ENCODE assay signal across 8 mouse cellular contexts in the genomic region with DNA sequence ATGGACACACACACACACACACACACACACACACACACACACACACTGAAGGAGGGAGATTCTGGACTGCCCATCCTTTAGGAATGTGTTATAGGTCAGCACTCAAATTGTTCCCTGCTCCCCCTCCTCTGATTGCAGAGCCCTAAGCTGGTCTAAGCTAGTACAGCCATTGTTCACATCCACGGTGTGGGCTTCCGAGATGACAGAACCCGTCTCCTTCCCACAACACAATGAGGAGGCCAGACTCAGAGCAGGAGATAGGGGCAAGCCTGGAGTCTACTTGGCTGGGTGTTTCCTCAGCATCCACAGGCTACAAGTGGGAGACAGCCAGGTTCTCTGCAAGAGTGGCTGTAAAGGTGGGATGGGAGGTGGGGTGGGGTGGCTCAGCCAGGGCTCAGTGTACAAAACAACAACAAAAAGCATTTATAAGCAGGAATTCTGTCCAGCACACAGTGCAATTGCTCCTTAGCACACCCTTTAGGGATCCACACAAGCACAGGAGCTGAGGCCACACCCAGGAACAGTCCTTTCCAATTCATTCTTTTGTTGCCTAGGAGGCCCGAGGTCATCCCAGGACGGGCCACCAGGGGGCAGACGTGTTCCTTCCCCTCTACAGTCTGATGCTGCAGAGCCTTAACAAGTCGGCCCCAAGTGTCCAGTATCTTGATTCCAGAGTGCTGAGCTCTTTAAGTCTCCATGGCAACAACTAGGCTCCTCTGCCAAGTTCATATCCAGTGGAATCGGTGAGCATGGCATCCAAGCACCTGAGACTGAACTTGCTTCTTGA. TPM values are rescaled to one million over a fixed set of nuclear protein-coding genes. Genes with fewer than 3 reads are reported as not detected.
DNase-seq lines count a peak whose midpoint lies in the region; ATAC-seq lines count a peak whose summit lies in the region.

No protein-coding gene starts in this region.

- no peak overlapping the region for H3K4me3 ChIP-seq in hindbrain, embryonic 14.5 days (replicated peaks; ENCODE audit: low read length)

- peak; percentile 93 for DNase-seq in Muller cell, postnatal 12 days (ENCODE audit: inconsistent ontology term)
- peak; percentile 94 to 97 for DNase-seq in cerebellum, postnatal 10 days
- DNase-seq in frontal cortex, postnatal 25 days (ENCODE audit: low spot score in 2 of 2), result peak; percentile 91 to 98
- peak; percentile 91 for DNase-seq in hindbrain, embryonic 14.5 days (ENCODE audit: low spot score)
- DNase-seq in layer of hippocampus, postnatal 25 days (ENCODE audit: extremely low spot score in 1 of 2, low spot score in 1 of 2), result peak; percentile 99
- DNase-seq in lung, postnatal 14 days, result peak; percentile 96
- DNase-seq in retina, adult 2 months (ENCODE audit: low read depth, low spot score), result peak; percentile 51
- peak; percentile 86 to 90 for DNase-seq in thymus, postnatal 36 days

- no peak overlapping the region for H3K4me2 ChIP-seq in hindbrain, embryonic 14.5 days (replicated peaks)

- ATAC-seq in hindbrain, embryonic 14.5 days (ENCODE audit: low FRiP score), result peak; percentile 85

- WGBS in hindbrain, embryonic 14.5 days, result 33% methylated on average over 8 of the region's 8 CpGs

- no peak overlapping the region for H3K9ac ChIP-seq in hindbrain, embryonic 14.5 days

- H3K4me1 ChIP-seq in hindbrain, embryonic 14.5 days (replicated peaks; ENCODE audit: control insufficient read depth, insufficient read depth, low read length), result peaks cover 10% of the 10 kb centered on the region

- H3K9me3 ChIP-seq in hindbrain, embryonic 14.5 days (ENCODE audit: control insufficient read depth, low read length), result no peaks in the 10 kb centered on the region

- H3K36me3 ChIP-seq in hindbrain, embryonic 14.5 days (replicated peaks; ENCODE audit: control insufficient read depth, insufficient read depth), result no peaks in the 10 kb centered on the region

- H3K27ac ChIP-seq in hindbrain, embryonic 14.5 days, result 0 out of 2 replicates have a peak overlapping the region, but pooled peaks have one; percentile 43

- H3K27me3 ChIP-seq in hindbrain, embryonic 14.5 days (ENCODE audit: control insufficient read depth, insufficient read depth, low read length), result no peaks in the 10 kb centered on the region

RNA-seq across cellular contexts. Expression of a gene that starts 19.4 kb away (rescaled TPM):
- 12.1 and 12.7 TPM in 2 replicates for polyA plus RNA-seq in hindbrain, embryonic 14.5 days (2014; fragmentation: Nextera tagmentation; extraction: Ambion mirVana)
- total RNA-seq in layer of hippocampus, postnatal 25 days (2021), result 10 to 100 TPM; 60.5 to 66.0 TPM

RNA-seq across cellular contexts. Expression of a gene that starts 32.5 kb away (rescaled TPM):
- polyA plus RNA-seq in hindbrain, embryonic 14.5 days (2014; fragmentation: Nextera tagmentation; extraction: Ambion mirVana), result 4.4 and 4.7 TPM in 2 replicates
- total RNA-seq in layer of hippocampus, postnatal 25 days (2021), result 1 to 10 TPM; 2.5 to 3.2 TPM
